Mouse (Mus musculus) forebrain, postnatal 0 days (tissue): ENCODE measurements around the gene Cln6. TPM values are rescaled to one million over a fixed set of nuclear protein-coding genes. Genes with fewer than 3 reads are reported as not detected.
"Not testable (repeated sequence)": the region's sequence is repeated elsewhere in the genome, so short reads cannot be mapped to it uniquely, and the experiment has no call there.

Source experiments
- ATAC-seq: fragments of 200-750 bp; cut with Nextera tagmentation; 2 replicates; pipeline ENCODE4 v1.8.0; 2017; ENCODE audit warnings: mild to moderate bottlenecking, moderate library complexity
- DNase-seq: peaks from one replicate; pipeline ENCODE4 v3.0.0-alpha.2; 2015
- H3K27ac ChIP-seq: fragments of 300-500 bp; sonication (generic); 2 replicates; pipeline ENCODE4 v1.5.1; 2014; ENCODE audit warnings: low read depth, mild to moderate bottlenecking, antibody characterized with exemption, low read length, moderate library complexity, mixed read lengths
- H3K27me3 ChIP-seq: fragments of 300-500 bp; sonication (generic); 2 replicates; pipeline ENCODE4 v1.6.1; 2014; ENCODE audit warnings: mild to moderate bottlenecking, low read length, mixed read lengths; ENCODE audit not compliant: insufficient read depth
- H3K36me3 ChIP-seq: fragments of 300-500 bp; sonication (generic); 2 replicates; pipeline ENCODE4 v1.6.1; 2014; ENCODE audit warnings: mild to moderate bottlenecking, moderate library complexity; ENCODE audit not compliant: insufficient read depth
- H3K4me1 ChIP-seq: fragments of 300-500 bp; sonication (generic); 2 replicates; pipeline ENCODE4 v1.6.1; 2014; ENCODE audit warnings: antibody characterized with exemption; ENCODE audit not compliant: insufficient read depth
- H3K4me2 ChIP-seq: fragments of 300-500 bp; sonication (generic); 2 replicates; pipeline ENCODE4 v1.6.1; 2014; ENCODE audit warnings: low read depth, mild to moderate bottlenecking, moderate library complexity
- H3K4me3 ChIP-seq: fragments of 300-500 bp; sonication (generic); 2 replicates; pipeline ENCODE4 v1.5.1; 2014; ENCODE audit warnings: low read depth, low read length, mixed read lengths
- H3K9ac ChIP-seq: fragments of 300-500 bp; sonication (generic); 2 replicates; pipeline ENCODE4 v1.6.1; 2014; ENCODE audit warnings: mild to moderate bottlenecking
- H3K9me3 ChIP-seq: fragments of 300-500 bp; sonication (generic); 2 replicates; pipeline ENCODE4 v1.6.1; 2016; ENCODE audit warnings: low read length
- CTCF ChIP-seq: sonication (generic); IDR thresholded peaks from 2 replicates; pipeline ENCODE4 v1.5.1; 2016; ENCODE audit warnings: antibody characterized with exemption, control low read depth, low read depth
- WGBS: fragments of 180-500 bp; shearing (Covaris S2); extraction: QIAGEN DNeasy Blood & Tissue Kit; methylation state at CpG from one replicate; pipeline ENCODE4 v1.1.7; 2014; 5-methylcytosine and 5-hydroxymethylcytosine counted together
- polyA plus RNA-seq: library from polyadenylated mRNA; unstranded; fragments of >200 nt; fragmentation: Nextera tagmentation; extraction: Ambion mirVana; gene quantifications from 2 replicates; pipeline ENCODE4 v1.2.1, GENCODE M21; 2015
- total RNA-seq: library from RNA; depleted of rRNA; stranded (reverse); fragments of >200 nt; gene quantifications from 2 replicates; pipeline ENCODE4 v1.2.3, GENCODE M21; 2014

Gene Cln6
- total and polyA plus RNA-seq, 2 experiments from 2014 or later = 6.8 to 9.2 TPM

DNA sequence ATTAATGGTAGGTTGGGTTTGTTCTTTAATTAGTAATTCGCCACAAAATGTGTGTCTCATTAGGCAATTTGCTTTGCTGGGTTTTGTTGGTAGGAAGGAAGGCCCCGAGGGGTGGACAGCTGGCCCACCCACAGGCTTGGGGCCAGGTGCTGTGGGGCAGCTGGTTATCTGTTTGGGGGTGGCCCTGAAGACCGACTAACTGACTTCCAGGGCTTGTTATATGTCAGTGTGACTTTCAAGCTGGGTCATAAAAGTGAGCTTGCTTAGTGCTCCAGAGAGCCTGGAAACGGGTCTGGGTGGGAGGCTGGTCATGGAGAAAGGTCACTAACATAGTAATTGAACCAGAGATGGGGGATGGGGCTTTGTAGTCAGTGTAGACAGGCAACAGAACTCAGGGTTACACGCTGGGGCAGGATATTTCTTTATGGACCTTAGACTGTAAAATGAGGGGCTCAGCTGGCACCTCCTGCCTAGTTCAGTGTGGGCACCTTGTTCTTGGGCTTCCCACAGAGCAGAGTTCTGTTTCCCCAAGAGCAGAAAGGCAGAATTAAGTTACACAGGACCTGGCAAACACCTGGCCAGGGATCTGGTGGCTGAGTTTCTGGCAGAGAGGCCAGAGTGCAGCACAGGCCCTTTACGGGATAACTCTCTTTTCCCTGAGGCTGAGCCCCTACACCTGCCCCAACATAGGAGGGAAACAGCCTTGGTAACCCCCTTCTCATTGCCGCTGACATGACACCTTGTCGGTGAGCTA, 19.9 kb downstream of the Cln6 start:
- H3K4me2 ChIP-seq = no peak overlapping the region
- no peak overlapping the region for H3K9ac ChIP-seq
- no peak for TF ChIP-seq CTCF
- no peaks in the 10 kb centered on the region for H3K36me3 ChIP-seq
- no peak overlapping the region for H3K4me3 ChIP-seq
- H3K27ac ChIP-seq = no peak overlapping the region
- no peaks in the 10 kb centered on the region for H3K9me3 ChIP-seq
- no peaks in the 10 kb centered on the region for H3K4me1 ChIP-seq
- ATAC-seq = no peak
- DNase-seq = no peak
- H3K27me3 ChIP-seq = no peaks in the 10 kb centered on the region
- WGBS = 48% methylated on average over 8 of the region's 8 CpGs

DNA sequence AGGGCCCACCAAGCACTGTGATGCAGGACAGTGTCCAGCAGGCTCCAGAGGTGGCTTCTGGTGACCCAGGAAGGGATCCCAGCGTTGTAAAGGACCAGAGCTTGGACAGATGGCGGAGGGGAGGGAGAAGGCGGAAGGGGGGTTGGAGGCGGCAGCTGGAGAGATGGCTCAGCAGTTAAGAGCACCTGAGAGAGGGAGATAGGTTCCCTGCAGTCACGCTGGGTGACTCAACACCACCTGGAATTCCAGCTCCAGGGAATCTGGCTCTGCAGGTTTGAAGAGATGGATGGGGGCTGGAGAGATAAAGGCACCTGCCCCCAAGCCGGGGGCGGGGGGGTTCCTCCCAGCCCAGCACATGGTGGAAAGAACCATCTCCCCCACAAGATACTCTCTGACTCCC, 21.5 kb downstream of the Cln6 start:
- H3K27me3 ChIP-seq, H3K4me3 ChIP-seq, H3K4me1 ChIP-seq, H3K9ac ChIP-seq, H3K9me3 ChIP-seq, H3K27ac ChIP-seq, DNase-seq, H3K4me2 ChIP-seq, ATAC-seq, H3K36me3 ChIP-seq: not testable (repeated sequence)
- 73% methylated on average over 6 of the region's 7 CpGs for WGBS

- Histone ChIP-seq H3K9ac (no peak overlapping the region), H3K4me3 (no peak overlapping the region), H3K27me3 (no peaks in the 10 kb centered on the region), H3K9me3 (no peaks in the 10 kb centered on the region), H3K4me1 (no peaks in the 10 kb centered on the region), H3K4me2 (no peak overlapping the region), H3K27ac (no peak overlapping the region), H3K36me3 (no peaks in the 10 kb centered on the region)
- TF ChIP-seq CTCF = no peak
- ATAC-seq (no peak), DNase-seq (no peak)
- WGBS = 46% methylated on average over 4 of the region's 4 CpGs
These were observed 22.3 kb downstream of the Cln6 start for GRCm38 (mm10) chr9:62860866-62861265.

DNA sequence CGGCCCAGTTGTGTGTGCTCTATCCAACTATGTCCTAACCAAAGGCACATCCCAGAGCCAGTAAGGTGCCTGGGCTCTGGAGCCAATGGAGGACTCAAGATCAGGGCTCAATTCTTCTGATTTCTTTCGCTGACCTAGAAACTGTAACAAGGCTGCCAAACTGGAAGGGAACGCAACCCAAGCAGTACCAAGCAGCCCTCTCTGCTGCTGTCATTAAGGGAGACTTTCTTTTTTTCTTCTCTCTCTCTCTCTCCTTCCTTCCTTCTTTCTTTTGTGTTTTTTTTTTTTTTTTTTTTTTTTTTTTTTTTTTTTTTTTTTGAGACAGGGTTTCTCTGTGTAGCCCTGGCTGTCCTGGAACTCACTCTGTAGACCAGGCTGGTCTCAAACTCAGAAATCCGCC, 30.7 kb downstream of the Cln6 start:
- WGBS = 93% methylated on average over 4 of the region's 4 CpGs
- not testable (repeated sequence) for H3K36me3 ChIP-seq, H3K4me1 ChIP-seq, ATAC-seq, H3K4me2 ChIP-seq, H3K27me3 ChIP-seq, H3K27ac ChIP-seq, DNase-seq, H3K9ac ChIP-seq, H3K4me3 ChIP-seq, H3K9me3 ChIP-seq

GRCm38 (mm10) chr9:62870728-62871127, 32.1 kb downstream of the Cln6 start:
- no peak for ATAC-seq
- TF ChIP-seq CTCF = no peak
- H3K9me3 ChIP-seq = no peaks in the 10 kb centered on the region
- no peak overlapping the region for H3K4me2 ChIP-seq
- no peak for DNase-seq
- no peak overlapping the region for H3K9ac ChIP-seq
- no peak overlapping the region for H3K27ac ChIP-seq
- H3K4me3 ChIP-seq = no peak overlapping the region
- no peaks in the 10 kb centered on the region for H3K27me3 ChIP-seq
- no peaks in the 10 kb centered on the region for H3K4me1 ChIP-seq
- H3K36me3 ChIP-seq = no peaks in the 10 kb centered on the region

DNA sequence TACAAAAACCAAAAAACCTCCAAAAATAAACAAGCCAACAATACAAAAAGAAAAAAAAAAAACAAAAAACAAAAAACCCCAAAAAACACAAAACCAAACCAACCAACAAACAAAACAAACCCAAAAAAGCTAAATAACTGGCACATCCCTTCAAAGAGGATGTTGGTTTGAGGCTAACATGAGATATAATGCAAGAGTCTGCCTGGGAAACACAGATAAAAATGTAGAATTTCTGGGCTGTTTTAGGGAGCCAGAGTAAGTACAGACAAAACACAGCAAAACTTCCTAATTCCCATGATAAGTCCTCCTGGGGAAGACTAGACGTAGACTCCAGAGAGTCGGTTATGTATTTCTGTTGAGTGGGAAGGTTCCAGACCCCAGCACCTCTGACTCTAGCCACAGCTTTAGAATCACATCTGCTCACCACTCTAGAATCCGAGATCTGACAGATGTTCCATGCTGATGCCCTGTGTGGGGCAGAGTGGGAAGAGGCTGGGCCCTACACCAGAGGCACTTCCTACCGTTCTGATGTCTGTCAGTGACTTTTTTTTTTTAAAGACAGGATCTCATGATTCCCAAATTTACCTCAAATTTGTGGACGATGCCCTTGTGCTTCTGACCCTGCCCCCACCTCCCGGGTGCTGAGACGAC, 38.5 kb downstream of the Cln6 start:
- no peak for DNase-seq
- 89% methylated on average over 7 of the region's 7 CpGs for WGBS
- no peak overlapping the region for H3K4me3 ChIP-seq
- no peak for ATAC-seq
- H3K4me1 ChIP-seq = no peaks in the 10 kb centered on the region
- no peak overlapping the region for H3K9ac ChIP-seq
- H3K36me3 ChIP-seq = peaks cover 12% of the 10 kb centered on the region
- H3K27me3 ChIP-seq = no peaks in the 10 kb centered on the region
- no peak overlapping the region for H3K27ac ChIP-seq
- H3K4me2 ChIP-seq = no peak overlapping the region
- no peaks in the 10 kb centered on the region for H3K9me3 ChIP-seq
- no peak for TF ChIP-seq CTCF

GRCm38 (mm10) chr9:62877825-62878224, 39.2 kb downstream of the Cln6 start:
- no peak overlapping the region for H3K9ac ChIP-seq
- DNase-seq (no peak), ATAC-seq (no peak)
- 90% methylated on average over 2 of the region's 2 CpGs for WGBS
- no peak for TF ChIP-seq CTCF
- no peaks in the 10 kb centered on the region for H3K4me1 ChIP-seq
- no peak overlapping the region for H3K4me3 ChIP-seq
- H3K4me2 ChIP-seq = no peak overlapping the region
- H3K27ac ChIP-seq = no peak overlapping the region
- no peaks in the 10 kb centered on the region for H3K9me3 ChIP-seq
- H3K27me3 ChIP-seq = no peaks in the 10 kb centered on the region
- peaks cover 17% of the 10 kb centered on the region for H3K36me3 ChIP-seq
